Mouse (Mus musculus) left cerebral cortex, adult 9 months (tissue): ENCODE measurements at regions not wholly inside any gene's neighbourhood (a gene's known extent, or its start where the extent isn't known, plus 50 kb on each side); places are given as distances from the start of the nearest gene placed in this dataset.

Experiments used
- DNase-seq, 2 experiments: peaks; one replicate each; pipeline ENCODE4 v3.0.0; 2022; ENCODE audit warnings: low spot score in 2 of 2

GRCm38 (mm10) chr3:158824643-158825042 lies 262.6 kb upstream of the Lrrc7 start:
- DNase-seq = peak in 1 of 2 experiments; percentile 35

GRCm38 (mm10) chr3:158777661-158778060 lies 215.6 kb upstream of the Lrrc7 start:
- no peak for DNase-seq
